Mouse (Mus musculus): ENCODE results near the gene Ralbp1. TPM values are rescaled to one million over a fixed set of nuclear protein-coding genes. Genes with fewer than 3 reads are reported as not detected.

Gene Ralbp1
- polyA plus RNA-seq, 2 experiments: 44.2 to 132 TPM

DNA sequence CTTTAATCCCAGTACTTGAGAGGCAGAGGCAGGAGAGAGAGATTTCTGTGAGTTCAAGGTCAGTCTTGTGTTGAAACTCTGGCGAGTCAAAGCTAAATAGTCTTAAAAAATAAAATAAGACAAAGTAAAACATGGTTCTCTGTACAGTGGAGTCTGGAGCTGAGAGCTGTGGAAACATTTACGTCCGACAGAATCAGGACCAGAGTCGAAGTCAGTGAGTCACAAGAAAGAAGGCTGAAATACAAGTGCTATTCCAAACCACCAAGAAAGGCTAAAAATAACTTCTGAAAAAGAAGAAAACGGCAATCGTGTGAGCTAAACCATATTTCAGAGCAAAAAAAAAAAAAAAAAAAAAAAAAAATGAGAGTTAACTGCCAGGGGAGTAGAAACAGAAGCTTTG, 16.7 kb upstream of the Ralbp1 start:
- H3K36me3 ChIP-seq (ENCODE audit: control insufficient read depth, insufficient read depth, low read length): no peaks in the 10 kb centered on the region
- H3K9me3 ChIP-seq (ENCODE audit: control insufficient read depth, low read length): 0 out of 2 replicates have a peak, but pooled peaks cover 9% of the 10 kb centered on the region
- H3K4me3 ChIP-seq (replicated peaks; ENCODE audit: low read length): no peak overlapping the region
- no peak overlapping the region for H3K27ac ChIP-seq (replicated peaks; ENCODE audit: low read depth, low read length)
- H3K4me2 ChIP-seq (replicated peaks; ENCODE audit: low read depth, low read length, severe bottlenecking): no peak overlapping the region
- H3K4me1 ChIP-seq (ENCODE audit: control insufficient read depth, insufficient read depth, low read length): peaks cover 8% of the 10 kb centered on the region
- no peak for ATAC-seq (ENCODE audit: low FRiP score, low read depth)
- H3K27me3 ChIP-seq (ENCODE audit: control insufficient read depth, insufficient read depth, low read length): no peaks in the 10 kb centered on the region
- TF ChIP-seq POLR2A (IDR thresholded peaks at IDR 0.05; ENCODE audit: borderline replicate concordance, extremely low read depth, insufficient read depth, insufficient read length): no peak
- no peak overlapping the region for H3K9ac ChIP-seq (ENCODE audit: low read depth, low read length, severe bottlenecking)
- no peak for DNase-seq (ENCODE audit: low spot score)
- 79% methylated on average over 6 of the region's 6 CpGs for WGBS

DNA sequence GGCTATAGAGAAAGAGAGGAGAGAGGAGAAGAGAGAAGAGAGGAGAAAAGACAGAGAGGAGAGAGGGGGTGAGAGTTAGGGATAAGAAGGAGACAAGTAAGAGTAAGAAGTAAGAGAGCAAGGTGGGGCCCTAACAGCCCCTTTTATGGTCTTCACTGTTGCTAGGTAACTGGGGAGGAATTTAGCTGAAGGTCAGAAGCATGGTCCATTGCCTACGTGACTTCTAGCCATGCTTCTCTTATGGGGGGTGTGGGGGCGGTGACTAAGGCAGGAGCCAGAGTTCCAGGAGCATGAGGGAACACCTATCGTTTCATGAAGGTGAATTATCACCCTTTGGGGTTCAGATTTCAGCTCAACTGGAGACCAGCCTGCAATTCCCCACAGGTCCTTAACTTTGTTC, 10.4 kb upstream of the Ralbp1 start:
- Histone ChIP-seq H3K9ac (ENCODE audit: low read depth, low read length, severe bottlenecking) (no peak overlapping the region), H3K36me3 (ENCODE audit: control insufficient read depth, insufficient read depth, low read length) (no peaks in the 10 kb centered on the region), H3K4me2 (replicated peaks; ENCODE audit: low read depth, low read length, severe bottlenecking) (no peak overlapping the region), H3K4me3 (replicated peaks; ENCODE audit: low read length) (no peak overlapping the region), H3K4me1 (ENCODE audit: control insufficient read depth, insufficient read depth, low read length) (no peaks in the 10 kb centered on the region), H3K9me3 (ENCODE audit: control insufficient read depth, low read length) (no peaks in the 10 kb centered on the region), H3K27me3 (ENCODE audit: control insufficient read depth, insufficient read depth, low read length) (no peaks in the 10 kb centered on the region), H3K27ac (replicated peaks; ENCODE audit: low read depth, low read length) (no peak overlapping the region)
- WGBS: 61% methylated on average over 3 of the region's 3 CpGs
- ATAC-seq (ENCODE audit: low FRiP score, low read depth) (no peak), DNase-seq (ENCODE audit: low spot score) (no peak)
- no peak for TF ChIP-seq POLR2A (IDR thresholded peaks at IDR 0.05; ENCODE audit: borderline replicate concordance, extremely low read depth, insufficient read depth, insufficient read length)

DNA sequence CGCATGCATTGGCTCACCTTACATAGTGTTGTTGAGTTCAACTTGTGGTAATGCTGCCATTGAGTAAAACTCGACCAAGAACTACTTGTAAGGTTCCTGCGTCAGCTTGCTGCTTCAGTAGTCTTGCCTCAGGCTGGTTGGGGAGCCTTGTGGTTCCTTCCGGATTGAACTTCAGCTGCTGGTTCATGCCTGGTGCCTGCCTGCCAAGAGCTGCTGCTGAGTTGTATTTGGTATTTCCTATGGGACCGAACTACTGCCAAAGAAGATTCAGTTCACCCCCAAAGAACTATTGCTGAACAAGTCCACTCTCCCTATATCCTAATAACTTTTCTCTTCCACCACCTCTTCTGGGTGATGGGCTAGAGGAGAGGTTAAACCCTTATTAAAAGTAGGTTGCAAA, 3.9 kb upstream of the Ralbp1 start:
- TF ChIP-seq POLR2A (IDR thresholded peaks at IDR 0.05; ENCODE audit: borderline replicate concordance, extremely low read depth, insufficient read depth, insufficient read length): no peak
- Histone ChIP-seq H3K4me1 (ENCODE audit: control insufficient read depth, insufficient read depth, low read length) (peaks cover 12% of the 10 kb centered on the region), H3K27me3 (ENCODE audit: control insufficient read depth, insufficient read depth, low read length) (no peaks in the 10 kb centered on the region), H3K27ac (replicated peaks; ENCODE audit: low read depth, low read length) (no peak overlapping the region), H3K9me3 (ENCODE audit: control insufficient read depth, low read length) (no peaks in the 10 kb centered on the region), H3K9ac (ENCODE audit: low read depth, low read length, severe bottlenecking) (no peak overlapping the region), H3K36me3 (ENCODE audit: control insufficient read depth, insufficient read depth, low read length) (no peaks in the 10 kb centered on the region), H3K4me2 (replicated peaks; ENCODE audit: low read depth, low read length, severe bottlenecking) (no peak overlapping the region), H3K4me3 (replicated peaks; ENCODE audit: low read length) (no peak overlapping the region)
- WGBS: 77% methylated on average over 5 of the region's 5 CpGs
- DNase-seq (ENCODE audit: low spot score): no peak
- no peak for ATAC-seq (ENCODE audit: low FRiP score, low read depth)

DNA sequence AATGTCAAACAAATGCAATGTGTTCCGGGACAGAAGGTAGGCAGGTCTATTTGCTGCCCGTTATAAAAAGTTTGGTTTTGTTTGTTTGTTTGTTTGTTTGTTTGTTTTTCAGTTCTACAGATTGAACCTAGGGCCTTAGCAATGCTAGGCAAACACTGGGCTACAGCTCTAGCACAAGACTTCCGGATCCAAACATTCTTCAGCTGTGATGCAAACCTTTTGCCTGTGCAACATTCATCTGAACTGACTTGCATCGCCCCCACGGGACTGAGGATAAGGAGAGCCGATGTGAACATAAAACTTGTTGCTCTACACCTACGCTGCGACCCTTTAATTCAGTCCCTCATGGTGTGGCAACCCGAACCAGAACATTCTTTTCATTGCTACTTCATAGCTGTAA, 973 bp upstream of the Ralbp1 start:
- peak; percentile 62 for DNase-seq (ENCODE audit: low spot score)
- 51% methylated on average over 9 of the region's 9 CpGs for WGBS
- Histone ChIP-seq H3K9ac (ENCODE audit: low read depth, low read length, severe bottlenecking) (no peak overlapping the region; the same call in 1 of the 2 replicates), H3K27ac (replicated peaks; ENCODE audit: low read depth, low read length) (peak overlapping the region; percentile 97), H3K27me3 (ENCODE audit: control insufficient read depth, insufficient read depth, low read length) (no peaks in the 10 kb centered on the region), H3K9me3 (ENCODE audit: control insufficient read depth, low read length) (no peaks in the 10 kb centered on the region), H3K4me2 (replicated peaks; ENCODE audit: low read depth, low read length, severe bottlenecking) (peak overlapping the region; percentile 86), H3K4me3 (replicated peaks; ENCODE audit: low read length) (peak overlapping the region; percentile 91), H3K4me1 (ENCODE audit: control insufficient read depth, insufficient read depth, low read length) (peaks cover 22% of the 10 kb centered on the region), H3K36me3 (ENCODE audit: control insufficient read depth, insufficient read depth, low read length) (no peaks in the 10 kb centered on the region)
- no peak for ATAC-seq (ENCODE audit: low FRiP score, low read depth)
- TF ChIP-seq POLR2A (IDR thresholded peaks at IDR 0.05; ENCODE audit: borderline replicate concordance, extremely low read depth, insufficient read depth, insufficient read length): no peak

DNA sequence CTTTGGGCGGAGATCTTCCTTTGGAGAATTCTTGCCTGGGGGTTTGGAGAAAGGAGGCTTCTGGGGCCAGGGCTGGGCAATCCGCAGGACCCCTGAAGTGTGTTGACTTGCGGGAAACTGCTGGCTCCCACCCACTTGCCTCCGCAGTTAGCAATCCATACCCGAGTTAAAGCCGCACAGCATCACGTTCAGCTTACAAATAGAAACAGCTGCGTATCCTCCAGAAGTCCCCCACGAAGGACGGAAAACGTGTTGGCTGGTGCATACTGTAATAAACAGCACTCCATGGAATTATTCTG, 251 bp downstream of the Ralbp1 start:
- no peak for ATAC-seq (ENCODE audit: low FRiP score, low read depth)
- H3K4me3 ChIP-seq (replicated peaks; ENCODE audit: low read length): peak overlapping the region; percentile 91
- 0% methylated on average over 11 of the region's 11 CpGs for WGBS
- DNase-seq (ENCODE audit: low spot score): peak; percentile 46
- H3K9me3 ChIP-seq (ENCODE audit: control insufficient read depth, low read length): no peaks in the 10 kb centered on the region
- no peaks in the 10 kb centered on the region for H3K27me3 ChIP-seq (ENCODE audit: control insufficient read depth, insufficient read depth, low read length)
- peak overlapping the region; percentile 97 for H3K27ac ChIP-seq (replicated peaks; ENCODE audit: low read depth, low read length)
- H3K4me1 ChIP-seq (ENCODE audit: control insufficient read depth, insufficient read depth, low read length): peaks cover 22% of the 10 kb centered on the region
- H3K36me3 ChIP-seq (ENCODE audit: control insufficient read depth, insufficient read depth, low read length): no peaks in the 10 kb centered on the region
- peak overlapping the region; percentile 73 for H3K9ac ChIP-seq (ENCODE audit: low read depth, low read length, severe bottlenecking)
- no peak for TF ChIP-seq POLR2A (IDR thresholded peaks at IDR 0.05; ENCODE audit: borderline replicate concordance, extremely low read depth, insufficient read depth, insufficient read length)
- H3K4me2 ChIP-seq (replicated peaks; ENCODE audit: low read depth, low read length, severe bottlenecking): peak overlapping the region; percentile 86

Data from limb, embryonic 14.5 days (tissue).